In the genomic region with DNA sequence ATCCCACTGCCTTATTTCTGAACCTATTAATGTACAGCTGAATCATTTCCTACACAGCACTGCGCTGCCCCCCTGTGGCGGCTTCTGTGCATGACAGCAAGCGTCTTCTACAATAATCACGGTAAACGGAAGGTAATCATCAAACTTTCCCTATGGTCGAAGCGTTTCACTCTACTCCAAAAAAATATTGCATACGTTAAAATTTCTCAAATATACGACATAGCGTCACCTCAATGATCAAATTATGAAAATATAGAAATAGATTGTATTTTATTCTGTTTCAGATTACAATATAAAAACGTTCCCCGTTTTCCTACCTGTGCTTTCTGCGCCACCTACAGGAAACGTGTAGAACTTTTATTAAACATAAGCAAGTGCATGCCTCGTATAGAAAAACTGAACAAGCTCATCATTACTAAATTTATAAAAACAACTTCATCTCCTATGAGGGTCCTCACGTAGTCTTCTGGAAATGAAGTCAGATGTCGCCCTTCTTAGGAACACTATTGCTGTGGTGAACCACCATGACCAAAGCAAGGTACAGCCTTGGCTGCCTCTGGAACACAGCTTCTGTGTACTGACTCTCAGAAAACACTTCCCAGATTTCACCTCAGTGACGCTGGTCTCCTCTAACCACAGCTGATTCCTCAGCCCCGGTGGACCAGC, we compare ENCODE assay signal across 8 mouse cellular contexts. TPM values are rescaled to one million over a fixed set of nuclear protein-coding genes. Genes with fewer than 3 reads are reported as not detected.
A peak's percentile ranks its signal among the peaks of the same experiment; 100 is the strongest.
DNase-seq lines count a peak whose midpoint lies in the region; ATAC-seq and TF ChIP-seq lines count a peak whose summit lies in the region.

No protein-coding gene starts in this region.

- H3K4me2 ChIP-seq in liver, embryonic 14.5 days (ENCODE audit: low read depth) = no peak overlapping the region; the same call in 1 of the 2 replicates
- peak overlapping the region; percentile 33; the same call in 1 of the 2 replicates for H3K4me2 ChIP-seq in neural tube, embryonic 12.5 days (replicated peaks)

- no peaks in the 10 kb centered on the region for H3K4me1 ChIP-seq in ES-Bruce4 (ENCODE audit: control insufficient read depth, insufficient read depth, low read length)
- H3K4me1 ChIP-seq in forebrain, embryonic 10.5 days = no peaks in the 10 kb centered on the region
- no peaks in the 10 kb centered on the region for H3K4me1 ChIP-seq in liver, embryonic 14.5 days (replicated peaks; ENCODE audit: control insufficient read depth in 2 of 2, insufficient read depth in 2 of 2, low read length in 1 of 2)
- no peaks in the 10 kb centered on the region for H3K4me1 ChIP-seq in neural tube, embryonic 12.5 days

- H3K9ac ChIP-seq in ES-Bruce4 (ENCODE audit: low read depth, poor library complexity, severe bottlenecking) = no peak overlapping the region
- no peak overlapping the region for H3K9ac ChIP-seq in liver, embryonic 14.5 days (replicated peaks)
- no peak overlapping the region for H3K9ac ChIP-seq in neural tube, embryonic 12.5 days

- TF ChIP-seq POLR2A in ES-Bruce4 (IDR thresholded peaks at IDR 0.05; ENCODE audit: insufficient read depth, low read length) = no peak

- 4% methylated on average over 19 of the region's 19 CpGs for WGBS in forebrain, embryonic 10.5 days
- WGBS in liver, embryonic 14.5 days (ENCODE audit: insufficient replicate concordance) = 5% methylated on average over 19 of the region's 19 CpGs
- WGBS in neural tube, embryonic 12.5 days = 6% methylated on average over 19 of the region's 19 CpGs

- no peaks in the 10 kb centered on the region for H3K36me3 ChIP-seq in ES-Bruce4 (ENCODE audit: control insufficient read depth, insufficient read depth, low read length, poor library complexity, severe bottlenecking)
- no peaks in the 10 kb centered on the region for H3K36me3 ChIP-seq in forebrain, embryonic 10.5 days (replicated peaks)
- H3K36me3 ChIP-seq in liver, embryonic 14.5 days (replicated peaks; ENCODE audit: control insufficient read depth, insufficient read depth, low read depth) = no peaks in the 10 kb centered on the region
- H3K36me3 ChIP-seq in neural tube, embryonic 12.5 days = no peaks in the 10 kb centered on the region

- DNase-seq in c-Kit-positive CD71-negative TER-119-negative erythroid progenitor cells, embryonic 14.5 days (ENCODE audit: low read depth) = peak; percentile 63
- peak; percentile 71 for DNase-seq in forebrain, embryonic 10.5 days (ENCODE audit: extremely low spot score, low spot score)
- peak; percentile 76 to 85 for DNase-seq in heart, postnatal 10 days
- DNase-seq in kidney, postnatal 4 days = peak; percentile 88 to 90
- DNase-seq in liver, embryonic 14.5 days (ENCODE audit: low read depth in 3 of 3, low spot score in 3 of 3) = peak in 1 of 3 experiments; percentile 45
- DNase-seq in thymus, adult 18-20 months = peak; percentile 33 to 38

- intact Hi-C loops in heart, postnatal 10 days (cut with DNase I) = loop anchor here (5.0 kb wide), 1 partner anchor 1081 kb away; no protein-coding TSS in a partner anchor

- TF ChIP-seq EP300 in ES-Bruce4 (IDR thresholded peaks at IDR 0.05; ENCODE audit: insufficient read depth, low read depth, low read length) = no peak
- TF ChIP-seq EP300 in liver, embryonic 14.5 days (IDR thresholded peaks at IDR 0.05; ENCODE audit: low read depth) = no peak

- no peak for ATAC-seq in liver, embryonic 14.5 days (ENCODE audit: insufficient read depth)
- peak; percentile 41 for ATAC-seq in neural tube, embryonic 12.5 days (ENCODE audit: low FRiP score, low read depth)

- no peak overlapping the region for H3K4me3 ChIP-seq in ES-Bruce4 (ENCODE audit: low read depth, low read length)
- H3K4me3 ChIP-seq in forebrain, embryonic 10.5 days = peak overlapping the region; percentile 39
- no peak overlapping the region for H3K4me3 ChIP-seq in liver, embryonic 14.5 days (ENCODE audit: insufficient read depth in 1 of 2, low read depth in 2 of 2, low read length in 2 of 2)
- H3K4me3 ChIP-seq in neural tube, embryonic 12.5 days = no peak overlapping the region

- H3K9me3 ChIP-seq in ES-Bruce4 (replicated peaks; ENCODE audit: control insufficient read depth, insufficient read depth, low read length, poor library complexity, severe bottlenecking) = no peaks in the 10 kb centered on the region
- H3K9me3 ChIP-seq in forebrain, embryonic 10.5 days = peaks cover 6% of the 10 kb centered on the region; the same call in 1 of the 2 replicates
- no peaks in the 10 kb centered on the region for H3K9me3 ChIP-seq in liver, embryonic 14.5 days (ENCODE audit: control insufficient read depth, low read length)
- H3K9me3 ChIP-seq in neural tube, embryonic 12.5 days = no peaks in the 10 kb centered on the region

- H3K27ac ChIP-seq in ES-Bruce4 (ENCODE audit: insufficient read depth, low read length) = no peak overlapping the region
- H3K27ac ChIP-seq in forebrain, embryonic 10.5 days = no peak overlapping the region
- H3K27ac ChIP-seq in liver, embryonic 14.5 days = no peak overlapping the region
- H3K27ac ChIP-seq in neural tube, embryonic 12.5 days = no peak overlapping the region

- no peaks in the 10 kb centered on the region for H3K27me3 ChIP-seq in ES-Bruce4 (ENCODE audit: control insufficient read depth, insufficient read depth, low read length, poor library complexity, severe bottlenecking)
- H3K27me3 ChIP-seq in forebrain, embryonic 10.5 days (ENCODE audit: poor library complexity, severe bottlenecking) = no peaks in the 10 kb centered on the region
- H3K27me3 ChIP-seq in liver, embryonic 14.5 days (ENCODE audit: control insufficient read depth, insufficient read depth, low read length) = no peaks in the 10 kb centered on the region
- no peaks in the 10 kb centered on the region for H3K27me3 ChIP-seq in neural tube, embryonic 12.5 days (replicated peaks)

- TF ChIP-seq CTCF in ES-Bruce4 (IDR thresholded peaks at IDR 0.05; ENCODE audit: low read depth, low read length) = peak; percentile 86
- peak; percentile 78 for TF ChIP-seq CTCF in liver, embryonic 14.5 days (IDR thresholded peaks at IDR 0.05; ENCODE audit: low read depth)

RNA-seq across cellular contexts. Expression of gene Hsf2, which starts 38.0 kb away (rescaled TPM):
- 68.1 and 75.5 TPM in 2 replicates for polyA plus RNA-seq in ES-Bruce4 (2011; ENCODE audit: insufficient read depth, insufficient read length, low read depth, missing spikeins)
- polyA plus RNA-seq in forebrain, embryonic 10.5 days (2016; fragmentation: Nextera tagmentation; extraction: Ambion mirVana) = 51.8 and 53.2 TPM in 2 replicates
- 10 to 100 TPM; 20.8 to 21.1 TPM for total RNA-seq in heart, postnatal 10 days (2021)
- polyA plus RNA-seq in liver, embryonic 14.5 days (2012; rRNA removed) = 3.7 and 4.8 TPM in 2 replicates
- polyA plus RNA-seq in liver, embryonic 14.5 days (2014; fragmentation: Nextera tagmentation; extraction: Ambion mirVana) = 7.5 and 8.2 TPM in 2 replicates
- 59.7 and 70.8 TPM in 2 replicates for polyA plus RNA-seq in neural tube, embryonic 12.5 days (2016; fragmentation: Nextera tagmentation; extraction: Ambion mirVana)
